Mouse (Mus musculus) spleen, adult 2 months (tissue): ENCODE data around the gene Klk10.

Experiments used
- CTCF ChIP-seq: fragments of 200-500 bp; IDR thresholded peaks from 2 replicates; pipeline ENCODE4 v1.5.1; 2011; ENCODE audit warnings: mild to moderate bottlenecking, inconsistent platforms; ENCODE audit not compliant: insufficient read depth, insufficient read length, insufficient replicate concordance; ENCODE audit errors: extremely low read depth
- POLR2A ChIP-seq: fragments of 200-500 bp; IDR thresholded peaks from 2 replicates; pipeline ENCODE4 v1.6.1; 2011; ENCODE audit warnings: low read depth, low read length, inconsistent platforms

DNA sequence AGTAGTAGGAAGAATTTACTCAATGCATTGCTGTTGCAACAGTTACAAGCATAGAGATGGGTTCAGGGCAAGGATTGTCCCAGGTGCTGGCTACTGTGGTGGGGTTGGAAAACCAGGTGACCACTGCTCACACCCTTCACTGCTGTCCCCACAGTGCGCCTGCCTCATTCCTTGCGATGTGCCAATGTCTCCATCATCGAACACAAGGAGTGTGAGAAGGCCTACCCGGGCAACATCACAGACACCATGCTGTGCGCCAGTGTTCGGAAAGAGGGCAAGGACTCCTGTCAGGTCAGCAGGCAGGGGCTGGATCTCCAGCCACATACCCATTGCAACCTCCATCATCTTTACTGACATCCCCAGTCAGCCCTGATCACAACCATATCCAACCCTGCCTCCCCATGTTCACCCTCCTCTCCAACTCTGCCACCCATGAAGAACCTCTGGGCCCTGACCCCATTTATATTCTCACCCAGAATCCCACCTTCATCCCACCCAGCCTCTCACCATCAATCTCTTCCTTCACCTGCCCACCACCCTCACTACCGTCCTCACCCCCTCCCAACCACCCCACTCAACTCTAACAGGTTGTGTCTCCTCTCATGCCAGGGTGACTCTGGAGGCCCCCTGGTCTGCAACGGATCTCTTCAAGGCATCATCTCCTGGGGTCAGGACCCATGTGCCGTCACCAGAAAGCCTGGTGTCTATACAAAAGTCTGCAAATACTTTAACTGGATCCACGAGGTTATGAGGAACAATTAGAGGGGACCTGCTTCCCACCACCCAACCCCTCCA lies 2.5 kb upstream of the Klk10 start:
- TF ChIP-seq POLR2A (no peak), CTCF (no peak)
